Mouse (Mus musculus): ENCODE measurements around the gene Gpcpd1. TPM values are rescaled to one million over a fixed set of nuclear protein-coding genes. Genes with fewer than 3 reads are reported as not detected.

Gene Gpcpd1
- total and polyA plus RNA-seq, 2 experiments from 2014 or later, result 37.5 to 67.9 TPM

GRCm38 (mm10) chr2:132512977-132513351 is 74.6 kb downstream of the Gpcpd1 start:
- H3K4me2 ChIP-seq (ENCODE audit: low read depth, low read length), result peak overlapping the region; percentile 35; the same call in 1 of the 2 replicates
- WGBS, result 71% methylated on average over 11 of the region's 11 CpGs

GRCm38 (mm10) chr2:132512051-132512976 is 75.2 kb downstream of the Gpcpd1 start:
- H3K4me2 ChIP-seq (ENCODE audit: low read depth, low read length), result peak overlapping the region; percentile 35; the same call in 1 of the 2 replicates
- DNase-seq (ENCODE audit: low spot score) (no peak), ATAC-seq (ENCODE audit: insufficient read depth, low read depth) (no peak)
- no peaks in the 10 kb centered on the region for H3K27me3 ChIP-seq (ENCODE audit: control insufficient read depth, insufficient read depth, low read length)
- H3K36me3 ChIP-seq (replicated peaks; ENCODE audit: control insufficient read depth, insufficient read depth, low read length), result no peaks in the 10 kb centered on the region
- no peak overlapping the region for H3K4me3 ChIP-seq (ENCODE audit: low read depth, low read length)
- TF ChIP-seq CTCF (IDR thresholded peaks at IDR 0.05; ENCODE audit: low read depth) (no peak), EP300 (IDR thresholded peaks at IDR 0.05; ENCODE audit: low read depth) (no peak)
- WGBS, result 23% methylated on average over 19 of the region's 19 CpGs
- peak overlapping the region; percentile 33; the same call in 1 of the 2 replicates for H3K27ac ChIP-seq (ENCODE audit: low read depth)
- no peaks in the 10 kb centered on the region; the same call in 1 of the 2 replicates for H3K4me1 ChIP-seq (ENCODE audit: control insufficient read depth, insufficient read depth)
- no peak overlapping the region for H3K9ac ChIP-seq (replicated peaks; ENCODE audit: low read depth, low read length)
- H3K9me3 ChIP-seq (replicated peaks; ENCODE audit: control insufficient read depth, low read length), result no peaks in the 10 kb centered on the region

More at GRCm38 (mm10) chr2:132512977-132513351, 74.6 kb downstream of the Gpcpd1 start:
- Histone ChIP-seq H3K36me3 (replicated peaks; ENCODE audit: control insufficient read depth, insufficient read depth, low read length) (no peaks in the 10 kb centered on the region), H3K4me3 (ENCODE audit: low read depth, low read length) (no peak overlapping the region), H3K9ac (replicated peaks; ENCODE audit: low read depth, low read length) (no peak overlapping the region), H3K4me1 (ENCODE audit: control insufficient read depth, insufficient read depth) (no peaks in the 10 kb centered on the region; the same call in 1 of the 2 replicates), H3K27me3 (ENCODE audit: control insufficient read depth, insufficient read depth, low read length) (no peaks in the 10 kb centered on the region), H3K27ac (ENCODE audit: low read depth) (peak overlapping the region; percentile 33; the same call in 1 of the 2 replicates), H3K9me3 (replicated peaks; ENCODE audit: control insufficient read depth, low read length) (no peaks in the 10 kb centered on the region)
- DNase-seq (ENCODE audit: low spot score) (no peak), ATAC-seq (ENCODE audit: insufficient read depth, low read depth) (no peak)
- no peak for TF ChIP-seq CTCF (IDR thresholded peaks at IDR 0.05; ENCODE audit: low read depth)
- no peak for TF ChIP-seq EP300 (IDR thresholded peaks at IDR 0.05; ENCODE audit: low read depth)

- Histone ChIP-seq H3K27ac (ENCODE audit: low read depth) (no peak overlapping the region), H3K4me1 (ENCODE audit: control insufficient read depth, insufficient read depth) (no peaks in the 10 kb centered on the region; the same call in 1 of the 2 replicates), H3K9me3 (replicated peaks; ENCODE audit: control insufficient read depth, low read length) (no peaks in the 10 kb centered on the region), H3K4me3 (ENCODE audit: low read depth, low read length) (no peak overlapping the region), H3K36me3 (replicated peaks; ENCODE audit: control insufficient read depth, insufficient read depth, low read length) (no peaks in the 10 kb centered on the region), H3K9ac (replicated peaks; ENCODE audit: low read depth, low read length) (no peak overlapping the region), H3K27me3 (ENCODE audit: control insufficient read depth, insufficient read depth, low read length) (no peaks in the 10 kb centered on the region), H3K4me2 (ENCODE audit: low read depth, low read length) (no peak overlapping the region)
- TF ChIP-seq CTCF (IDR thresholded peaks at IDR 0.05; ENCODE audit: low read depth) (no peak), EP300 (IDR thresholded peaks at IDR 0.05; ENCODE audit: low read depth) (no peak)
- DNase-seq (ENCODE audit: low spot score), result no peak
- ATAC-seq (ENCODE audit: insufficient read depth, low read depth), result no peak
- WGBS, result 78% methylated on average over 5 of the region's 7 CpGs
Measured at GRCm38 (mm10) chr2:132511011-132511818, 76.3 kb downstream of the Gpcpd1 start.

GRCm38 (mm10) chr2:132509714-132510113 is 77.8 kb downstream of the Gpcpd1 start:
- no peak overlapping the region for H3K4me3 ChIP-seq (ENCODE audit: low read depth, low read length)
- TF ChIP-seq EP300 (IDR thresholded peaks at IDR 0.05; ENCODE audit: low read depth) (no peak), CTCF (IDR thresholded peaks at IDR 0.05; ENCODE audit: low read depth) (no peak)
- no peaks in the 10 kb centered on the region for H3K27me3 ChIP-seq (ENCODE audit: control insufficient read depth, insufficient read depth, low read length)
- no peaks in the 10 kb centered on the region for H3K36me3 ChIP-seq (replicated peaks; ENCODE audit: control insufficient read depth, insufficient read depth, low read length)
- DNase-seq (ENCODE audit: low spot score) (no peak), ATAC-seq (ENCODE audit: insufficient read depth, low read depth) (no peak)
- H3K4me1 ChIP-seq (ENCODE audit: control insufficient read depth, insufficient read depth), result no peaks in the 10 kb centered on the region; the same call in 1 of the 2 replicates
- no peak overlapping the region for H3K4me2 ChIP-seq (ENCODE audit: low read depth, low read length)
- H3K9ac ChIP-seq (replicated peaks; ENCODE audit: low read depth, low read length), result no peak overlapping the region
- WGBS, result 71% methylated on average over 1 of the region's 1 CpGs
- peak overlapping the region; percentile 7; the same call in 1 of the 2 replicates for H3K27ac ChIP-seq (ENCODE audit: low read depth)
- H3K9me3 ChIP-seq (replicated peaks; ENCODE audit: control insufficient read depth, low read length), result no peaks in the 10 kb centered on the region

- Histone ChIP-seq H3K4me1 (ENCODE audit: control insufficient read depth, insufficient read depth) (no peaks in the 10 kb centered on the region; the same call in 1 of the 2 replicates), H3K27ac (ENCODE audit: low read depth) (peak overlapping the region; percentile 7; the same call in 1 of the 2 replicates), H3K36me3 (replicated peaks; ENCODE audit: control insufficient read depth, insufficient read depth, low read length) (no peaks in the 10 kb centered on the region), H3K27me3 (ENCODE audit: control insufficient read depth, insufficient read depth, low read length) (no peaks in the 10 kb centered on the region), H3K4me3 (ENCODE audit: low read depth, low read length) (no peak overlapping the region), H3K9me3 (replicated peaks; ENCODE audit: control insufficient read depth, low read length) (no peaks in the 10 kb centered on the region), H3K4me2 (ENCODE audit: low read depth, low read length) (peak overlapping the region; percentile 8; the same call in 1 of the 2 replicates), H3K9ac (replicated peaks; ENCODE audit: low read depth, low read length) (no peak overlapping the region)
- 67% methylated on average over 9 of the region's 9 CpGs for WGBS
- no peak for DNase-seq (ENCODE audit: low spot score)
- TF ChIP-seq EP300 (IDR thresholded peaks at IDR 0.05; ENCODE audit: low read depth), result no peak
- TF ChIP-seq CTCF (IDR thresholded peaks at IDR 0.05; ENCODE audit: low read depth), result no peak
- no peak for ATAC-seq (ENCODE audit: insufficient read depth, low read depth)
Measured at GRCm38 (mm10) chr2:132509261-132509660, 78.3 kb downstream of the Gpcpd1 start.

Measured in heart, postnatal 0 days (tissue).